Mouse (Mus musculus): ENCODE data around the gene Dlst. TPM values are rescaled to one million over a fixed set of nuclear protein-coding genes. Genes with fewer than 3 reads are reported as not detected.

The Dlst gene
- polyA plus RNA-seq, 1 experiment from 2014 or later: 123 TPM

GRCm38 (mm10) chr12:85150321-85151001, 39.8 kb downstream of the Dlst start:
- DNase-seq (ENCODE audit: low spot score) (no peak), ATAC-seq (replicated peaks; ENCODE audit: low FRiP score, low read depth) (0 out of 2 replicates have a peak, but pooled peaks have one; percentile 11)
- Histone ChIP-seq H3K4me1 (replicated peaks; ENCODE audit: insufficient read depth, low read length) (peaks cover 7% of the 10 kb centered on the region; the same call in 1 of the 2 replicates), H3K27ac (no peak overlapping the region), H3K4me3 (replicated peaks; ENCODE audit: low read depth, low read length) (0 out of 2 replicates have a peak overlapping the region, but pooled peaks have one; percentile 9), H3K9me3 (replicated peaks; ENCODE audit: low read length) (no peaks in the 10 kb centered on the region), H3K4me2 (ENCODE audit: low read length) (peak overlapping the region; percentile 46), H3K36me3 (ENCODE audit: insufficient read depth, low read length) (no peaks in the 10 kb centered on the region), H3K27me3 (ENCODE audit: insufficient read depth, low read length) (peaks cover 6% of the 10 kb centered on the region), H3K9ac (ENCODE audit: low read depth, low read length) (no peak overlapping the region)
- no peak for TF ChIP-seq CTCF (IDR thresholded peaks at IDR 0.05; ENCODE audit: low read depth)
- 14% methylated on average over 20 of the region's 20 CpGs for WGBS

GRCm38 (mm10) chr12:85151002-85151774, 40.6 kb downstream of the Dlst start, which contains the start of gene Rps6kl1:
TSS of gene Rps6kl1 (minus strand) at chr12:85151264.
- Histone ChIP-seq H3K36me3 (ENCODE audit: insufficient read depth, low read length) (no peaks in the 10 kb centered on the region), H3K4me3 (replicated peaks; ENCODE audit: low read depth, low read length) (0 out of 2 replicates have a peak within 1 kb of the TSS, but pooled peaks have one; percentile 9), H3K27ac (no peak within 1 kb of the TSS), H3K4me1 (replicated peaks; ENCODE audit: insufficient read depth, low read length) (peaks cover 7% of the 10 kb centered on the region; the same call in 1 of the 2 replicates), H3K9ac (ENCODE audit: low read depth, low read length) (no peak within 1 kb of the TSS), H3K27me3 (ENCODE audit: insufficient read depth, low read length) (peaks cover 6% of the 10 kb centered on the region), H3K9me3 (replicated peaks; ENCODE audit: low read length) (no peaks in the 10 kb centered on the region), H3K4me2 (ENCODE audit: low read length) (peak within 1 kb of the TSS; percentile 46)
- no peak for DNase-seq (ENCODE audit: low spot score)
- TF ChIP-seq CTCF (IDR thresholded peaks at IDR 0.05; ENCODE audit: low read depth): no peak
- peak; percentile 61; the same call in 1 of the 2 replicates for ATAC-seq (replicated peaks; ENCODE audit: low FRiP score, low read depth)
- WGBS: 15% methylated on average over 28 of the region's 28 CpGs

DNA sequence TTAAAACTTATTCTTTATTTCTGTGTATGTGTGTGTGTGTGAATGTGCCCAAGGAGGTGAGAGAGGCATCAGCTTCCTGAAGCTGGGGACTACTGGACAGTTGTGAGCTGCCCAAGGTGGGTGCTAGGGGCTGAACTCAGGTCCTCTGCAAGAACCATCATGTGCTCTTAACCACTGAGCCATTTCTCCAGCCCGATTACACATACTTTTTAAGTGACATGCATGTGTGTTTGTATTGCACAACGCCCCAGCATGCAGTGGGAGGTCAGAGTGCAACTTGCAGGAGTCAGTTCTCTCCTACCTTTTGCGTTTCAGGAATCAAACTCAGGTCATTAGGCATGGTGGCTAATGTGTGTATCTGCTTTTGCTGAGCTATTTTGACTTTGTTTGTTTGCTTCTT, 42.4 kb downstream of the Dlst start:
- Histone ChIP-seq H3K9me3 (replicated peaks; ENCODE audit: low read length) (no peaks in the 10 kb centered on the region), H3K27me3 (ENCODE audit: insufficient read depth, low read length) (peaks cover 6% of the 10 kb centered on the region), H3K4me2 (ENCODE audit: low read length) (no peak overlapping the region), H3K36me3 (ENCODE audit: insufficient read depth, low read length) (no peaks in the 10 kb centered on the region), H3K9ac (ENCODE audit: low read depth, low read length) (no peak overlapping the region), H3K4me3 (replicated peaks; ENCODE audit: low read depth, low read length) (no peak overlapping the region), H3K27ac (no peak overlapping the region), H3K4me1 (replicated peaks; ENCODE audit: insufficient read depth, low read length) (peaks cover 7% of the 10 kb centered on the region; the same call in 1 of the 2 replicates)
- 70% methylated on average over 3 of the region's 3 CpGs for WGBS
- no peak for ATAC-seq (replicated peaks; ENCODE audit: low FRiP score, low read depth)
- DNase-seq (ENCODE audit: low spot score): no peak
- no peak for TF ChIP-seq CTCF (IDR thresholded peaks at IDR 0.05; ENCODE audit: low read depth)

- Histone ChIP-seq H3K36me3 (ENCODE audit: insufficient read depth, low read length) (no peaks in the 10 kb centered on the region), H3K9me3 (replicated peaks; ENCODE audit: low read length) (no peaks in the 10 kb centered on the region), H3K4me3 (replicated peaks; ENCODE audit: low read depth, low read length) (no peak overlapping the region), H3K4me2 (ENCODE audit: low read length) (no peak overlapping the region), H3K9ac (ENCODE audit: low read depth, low read length) (no peak overlapping the region), H3K27ac (no peak overlapping the region), H3K4me1 (replicated peaks; ENCODE audit: insufficient read depth, low read length) (no peaks in the 10 kb centered on the region), H3K27me3 (ENCODE audit: insufficient read depth, low read length) (no peaks in the 10 kb centered on the region)
- 28% methylated on average over 6 of the region's 6 CpGs for WGBS
- DNase-seq (ENCODE audit: low spot score) (no peak), ATAC-seq (replicated peaks; ENCODE audit: low FRiP score, low read depth) (no peak)
- TF ChIP-seq CTCF (IDR thresholded peaks at IDR 0.05; ENCODE audit: low read depth): no peak
Observed at GRCm38 (mm10) chr12:85156324-85156723, 45.7 kb downstream of the Dlst start.

- ATAC-seq (replicated peaks; ENCODE audit: low FRiP score, low read depth) (no peak), DNase-seq (ENCODE audit: low spot score) (no peak)
- Histone ChIP-seq H3K9ac (ENCODE audit: low read depth, low read length) (no peak overlapping the region), H3K4me3 (replicated peaks; ENCODE audit: low read depth, low read length) (no peak overlapping the region), H3K36me3 (ENCODE audit: insufficient read depth, low read length) (no peaks in the 10 kb centered on the region), H3K27me3 (ENCODE audit: insufficient read depth, low read length) (no peaks in the 10 kb centered on the region), H3K9me3 (replicated peaks; ENCODE audit: low read length) (no peaks in the 10 kb centered on the region), H3K27ac (no peak overlapping the region), H3K4me1 (replicated peaks; ENCODE audit: insufficient read depth, low read length) (no peaks in the 10 kb centered on the region), H3K4me2 (ENCODE audit: low read length) (no peak overlapping the region)
- 89% methylated on average over 14 of the region's 14 CpGs for WGBS
- TF ChIP-seq CTCF (IDR thresholded peaks at IDR 0.05; ENCODE audit: low read depth): no peak
Observed at GRCm38 (mm10) chr12:85157797-85158460, 47.3 kb downstream of the Dlst start.

- no peak overlapping the region for H3K4me3 ChIP-seq (replicated peaks; ENCODE audit: low read depth, low read length)
- no peaks in the 10 kb centered on the region for H3K27me3 ChIP-seq (ENCODE audit: insufficient read depth, low read length)
- no peaks in the 10 kb centered on the region for H3K9me3 ChIP-seq (replicated peaks; ENCODE audit: low read length)
- no peak overlapping the region for H3K27ac ChIP-seq
- WGBS: 83% methylated on average over 8 of the region's 8 CpGs
- H3K4me2 ChIP-seq (ENCODE audit: low read length): no peak overlapping the region
- H3K9ac ChIP-seq (ENCODE audit: low read depth, low read length): no peak overlapping the region
- ATAC-seq (replicated peaks; ENCODE audit: low FRiP score, low read depth) (no peak), DNase-seq (ENCODE audit: low spot score) (no peak)
- no peaks in the 10 kb centered on the region for H3K36me3 ChIP-seq (ENCODE audit: insufficient read depth, low read length)
- TF ChIP-seq CTCF (IDR thresholded peaks at IDR 0.05; ENCODE audit: low read depth): no peak
- H3K4me1 ChIP-seq (replicated peaks; ENCODE audit: insufficient read depth, low read length): no peaks in the 10 kb centered on the region
Observed at GRCm38 (mm10) chr12:85158801-85159200, 48.2 kb downstream of the Dlst start.
